Mouse (Mus musculus): Measurements from ENCODE around the gene Pars2. TPM values are rescaled to one million over a fixed set of nuclear protein-coding genes. Genes with fewer than 3 reads are reported as not detected.

Pars2 gene
- polyA plus RNA-seq, 1 experiment from 2014 or later = 11.8 TPM

GRCm38 (mm10) chr4:106679152-106679551 lies 28.3 kb downstream of the Pars2 start:
- Histone ChIP-seq H3K4me2 (peak overlapping the region; percentile 88), H3K4me3 (peak overlapping the region; percentile 88), H3K27me3 (no peaks in the 10 kb centered on the region), H3K9me3 (replicated peaks) (no peaks in the 10 kb centered on the region), H3K27ac (no peak overlapping the region), H3K4me1 (peaks cover 9% of the 10 kb centered on the region), H3K36me3 (ENCODE audit: poor library complexity, severe bottlenecking) (peaks cover 27% of the 10 kb centered on the region), H3K9ac (no peak overlapping the region)
- ATAC-seq = peak; percentile 40
- 42% methylated on average over 3 of the region's 3 CpGs for WGBS

DNA sequence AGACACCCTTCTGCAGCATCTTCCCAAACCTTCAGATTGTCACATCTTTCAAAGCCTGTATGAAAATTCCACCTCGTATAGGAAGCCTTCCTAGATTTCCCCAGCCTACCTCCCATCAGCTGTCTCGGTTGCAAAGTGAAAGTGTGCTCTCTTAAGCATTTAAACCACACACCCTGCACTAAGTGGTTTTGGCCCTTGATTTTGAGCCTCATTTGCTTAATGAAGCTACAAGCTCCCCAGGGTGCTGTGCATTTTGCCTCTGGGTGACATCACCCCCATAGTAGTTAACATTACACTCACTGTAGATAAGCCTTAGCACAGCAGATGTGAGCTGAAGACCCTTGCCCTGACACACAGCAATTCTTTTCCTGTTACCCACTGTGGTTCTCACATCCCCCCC lies 30.1 kb downstream of the Pars2 start:
- no peaks in the 10 kb centered on the region for H3K27me3 ChIP-seq
- WGBS = 49% methylated on average over 2 of the region's 2 CpGs

DNA sequence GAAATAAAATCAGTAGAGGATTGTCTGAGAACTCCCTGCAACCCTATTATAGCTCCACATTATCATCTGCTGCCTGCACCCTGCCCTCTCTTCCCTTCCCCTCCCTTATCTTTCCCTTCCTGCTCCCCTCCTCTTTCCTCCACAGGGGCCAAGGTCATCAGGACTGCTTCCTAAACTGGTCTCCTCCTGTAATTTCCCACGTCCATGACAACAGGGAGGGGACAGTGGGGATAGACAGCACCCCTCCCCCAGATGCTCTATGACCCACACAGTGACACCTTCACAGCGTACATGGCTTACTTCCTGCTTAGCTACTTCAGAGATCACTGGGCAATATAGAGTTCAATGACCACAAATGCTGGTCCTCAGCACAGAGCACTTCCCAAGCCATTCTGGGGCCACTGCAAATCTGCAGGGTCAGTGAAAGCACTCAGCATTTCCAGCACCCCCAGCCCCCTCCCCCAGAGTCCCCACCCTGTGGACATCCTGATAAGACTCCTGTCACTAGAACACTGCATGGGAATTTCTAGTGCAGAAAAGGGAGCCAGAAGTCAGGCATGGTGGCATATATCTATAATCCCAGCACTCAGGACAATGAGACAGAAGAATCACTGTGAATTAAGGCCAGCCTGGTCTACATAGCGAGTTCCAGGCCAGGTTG lies 37.9 kb downstream of the Pars2 start:
- WGBS = 55% methylated on average over 3 of the region's 3 CpGs
- Histone ChIP-seq H3K27me3 (peaks cover 3% of the 10 kb centered on the region), H3K4me1 (no peaks in the 10 kb centered on the region), H3K36me3 (ENCODE audit: poor library complexity, severe bottlenecking) (no peaks in the 10 kb centered on the region), H3K4me3 (no peak overlapping the region), H3K9me3 (replicated peaks) (no peaks in the 10 kb centered on the region), H3K9ac (no peak overlapping the region), H3K27ac (no peak overlapping the region), H3K4me2 (no peak overlapping the region)
- no peak for ATAC-seq

More for the DNA sequence above, 30.1 kb downstream of the Pars2 start:
- no peak overlapping the region for H3K27ac ChIP-seq
- ATAC-seq = no peak
- no peak overlapping the region for H3K9ac ChIP-seq
- H3K4me1 ChIP-seq = peaks cover 9% of the 10 kb centered on the region
- H3K9me3 ChIP-seq (replicated peaks) = no peaks in the 10 kb centered on the region
- peaks cover 11% of the 10 kb centered on the region for H3K36me3 ChIP-seq (ENCODE audit: poor library complexity, severe bottlenecking)
- H3K4me2 ChIP-seq = no peak overlapping the region
- H3K4me3 ChIP-seq = no peak overlapping the region

DNA sequence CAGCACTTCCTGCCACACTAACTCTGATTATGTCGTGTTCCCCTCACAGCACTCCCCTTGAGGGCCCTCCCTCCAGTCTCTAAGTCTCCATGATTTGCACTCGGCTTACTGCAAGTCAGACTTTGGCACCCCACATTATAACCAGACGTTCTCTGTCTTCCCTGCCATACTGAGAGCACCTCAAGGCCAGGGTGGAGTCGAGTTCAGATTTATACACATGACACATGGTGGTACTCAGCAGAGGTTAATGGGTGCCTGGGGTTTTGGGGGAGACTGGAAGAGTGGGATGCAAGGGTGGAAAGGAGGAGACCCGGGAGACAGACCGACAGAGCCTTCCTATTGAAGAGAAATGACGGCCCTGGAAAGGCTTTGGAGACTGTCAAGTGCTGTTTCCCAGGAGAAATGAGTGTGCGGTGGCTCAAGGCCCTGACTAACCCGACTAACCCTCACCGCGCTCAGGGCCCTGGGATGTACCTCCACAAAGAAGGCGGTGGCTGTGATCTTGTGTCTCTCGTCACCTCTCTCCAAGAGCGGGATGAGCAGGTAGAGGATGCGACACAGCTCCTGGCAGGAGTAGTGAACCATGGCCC lies 43.1 kb downstream of the Pars2 start:
- no peak overlapping the region for H3K9ac ChIP-seq
- no peak for ATAC-seq
- H3K9me3 ChIP-seq (replicated peaks) = no peaks in the 10 kb centered on the region
- no peaks in the 10 kb centered on the region for H3K36me3 ChIP-seq (ENCODE audit: poor library complexity, severe bottlenecking)
- no peak overlapping the region for H3K4me3 ChIP-seq
- H3K27me3 ChIP-seq = no peaks in the 10 kb centered on the region; the same call in 1 of the 2 replicates
- no peak overlapping the region for H3K4me2 ChIP-seq
- WGBS = 82% methylated on average over 15 of the region's 15 CpGs
- no peaks in the 10 kb centered on the region for H3K4me1 ChIP-seq
- no peak overlapping the region for H3K27ac ChIP-seq

- Histone ChIP-seq H3K27ac (no peak overlapping the region; the same call in 1 of the 2 replicates), H3K4me2 (no peak overlapping the region), H3K36me3 (ENCODE audit: poor library complexity, severe bottlenecking) (no peaks in the 10 kb centered on the region), H3K9ac (no peak overlapping the region), H3K9me3 (replicated peaks) (no peaks in the 10 kb centered on the region), H3K4me3 (no peak overlapping the region), H3K4me1 (peaks cover 31% of the 10 kb centered on the region), H3K27me3 (no peaks in the 10 kb centered on the region)
- WGBS = 25% methylated on average over 9 of the region's 9 CpGs
- ATAC-seq = peak; percentile 20; the same call in 1 of the 2 replicates
Observed at GRCm38 (mm10) chr4:106699989-106700388, 49.1 kb downstream of the Pars2 start.

GRCm38 (mm10) chr4:106700798-106701197 lies 49.9 kb downstream of the Pars2 start:
- peak overlapping the region; percentile 69 for H3K27ac ChIP-seq
- H3K9me3 ChIP-seq (replicated peaks) = no peaks in the 10 kb centered on the region
- H3K4me3 ChIP-seq = no peak overlapping the region
- peaks cover 39% of the 10 kb centered on the region for H3K4me1 ChIP-seq
- WGBS = 55% methylated on average over 4 of the region's 4 CpGs
- H3K9ac ChIP-seq = no peak overlapping the region
- H3K36me3 ChIP-seq (ENCODE audit: poor library complexity, severe bottlenecking) = no peaks in the 10 kb centered on the region
- no peaks in the 10 kb centered on the region for H3K27me3 ChIP-seq
- peak; percentile 31; the same call in 1 of the 2 replicates for ATAC-seq
- no peak overlapping the region for H3K4me2 ChIP-seq

- H3K27ac ChIP-seq = peak overlapping the region; percentile 58; the same call in 1 of the 2 replicates
- no peak for ATAC-seq
- WGBS = 82% methylated on average over 10 of the region's 10 CpGs
Observed at GRCm38 (mm10) chr4:106703956-106704355, 53.1 kb downstream of the Pars2 start.

GRCm38 (mm10) chr4:106704416-106704815 lies 53.5 kb downstream of the Pars2 start:
- Histone ChIP-seq H3K4me3 (no peak overlapping the region), H3K27me3 (no peaks in the 10 kb centered on the region; the same call in 1 of the 2 replicates), H3K4me1 (peaks cover 39% of the 10 kb centered on the region), H3K36me3 (ENCODE audit: poor library complexity, severe bottlenecking) (no peaks in the 10 kb centered on the region), H3K27ac (peak overlapping the region; percentile 58), H3K4me2 (no peak overlapping the region), H3K9me3 (replicated peaks) (no peaks in the 10 kb centered on the region), H3K9ac (no peak overlapping the region)
- 31% methylated on average over 11 of the region's 11 CpGs for WGBS
- peak; percentile 69 for ATAC-seq

More at GRCm38 (mm10) chr4:106703956-106704355, 53.1 kb downstream of the Pars2 start:
- no peak overlapping the region for H3K4me3 ChIP-seq
- H3K4me2 ChIP-seq = no peak overlapping the region
- H3K9ac ChIP-seq = no peak overlapping the region
- H3K27me3 ChIP-seq = no peaks in the 10 kb centered on the region; the same call in 1 of the 2 replicates
- no peaks in the 10 kb centered on the region for H3K9me3 ChIP-seq (replicated peaks)
- no peaks in the 10 kb centered on the region for H3K36me3 ChIP-seq (ENCODE audit: poor library complexity, severe bottlenecking)
- H3K4me1 ChIP-seq = peaks cover 39% of the 10 kb centered on the region

Other genes starting within 250 kb of the Pars2 start
- 1.1 and 2.5 TPM in 2 replicates for gene Pcsk9, start 186.7 kb upstream of the Pars2 start, polyA plus RNA-seq (2015; fragmentation: Nextera tagmentation; extraction: Ambion mirVana)
- gene Bsnd, start 158.8 kb upstream of the Pars2 start, polyA plus RNA-seq (2015; fragmentation: Nextera tagmentation; extraction: Ambion mirVana) = not detected in 2 replicates
- gene Dhcr24, start 90.0 kb upstream of the Pars2 start, polyA plus RNA-seq (2015; fragmentation: Nextera tagmentation; extraction: Ambion mirVana) = 6.5 and 8.5 TPM in 2 replicates
- 0.20 TPM in 1 of 2 replicates, not detected in the other for gene Lexm, start 33.8 kb upstream of the Pars2 start, polyA plus RNA-seq (2015; fragmentation: Nextera tagmentation; extraction: Ambion mirVana)
- 0.14 and 0.25 TPM in 2 replicates for gene Ttc22, start 28.6 kb upstream of the Pars2 start, polyA plus RNA-seq (2015; fragmentation: Nextera tagmentation; extraction: Ambion mirVana)
- gene Ttc4, start 27.9 kb downstream of the Pars2 start, polyA plus RNA-seq (2015; fragmentation: Nextera tagmentation; extraction: Ambion mirVana) = 93.0 and 112 TPM in 2 replicates
- gene Mroh7, start 79.9 kb downstream of the Pars2 start, polyA plus RNA-seq (2015; fragmentation: Nextera tagmentation; extraction: Ambion mirVana) = 0.20 and 0.80 TPM in 2 replicates
- not detected in 2 replicates for gene Fam151a, start 82.8 kb downstream of the Pars2 start, polyA plus RNA-seq (2015; fragmentation: Nextera tagmentation; extraction: Ambion mirVana)
- 0.63 and 0.94 TPM in 2 replicates for gene Acot11, start 153.9 kb downstream of the Pars2 start, polyA plus RNA-seq (2015; fragmentation: Nextera tagmentation; extraction: Ambion mirVana)